Mouse (Mus musculus) embryonic fibroblast, embryonic 13.5 days (primary cell): ENCODE measurements around the gene Cops8. TPM values are rescaled to one million over a fixed set of nuclear protein-coding genes. Genes with fewer than 3 reads are reported as not detected.

Source experiments
- H3K27ac ChIP-seq: 2 replicates; pipeline ENCODE4 v1.5.1; 2012; ENCODE audit warnings: low read length, control low read depth, inconsistent platforms; ENCODE audit not compliant: insufficient read depth
- H3K4me1 ChIP-seq: 2 replicates; pipeline ENCODE4 v1.6.1; 2011; ENCODE audit warnings: low read length; ENCODE audit not compliant: control insufficient read depth, insufficient read depth
- H3K4me3 ChIP-seq: 2 replicates; pipeline ENCODE4 v1.5.1; 2011; ENCODE audit warnings: mild to moderate bottlenecking, control low read depth, low read length; ENCODE audit not compliant: insufficient read depth
- CTCF ChIP-seq: IDR thresholded peaks from 2 replicates; pipeline ENCODE4 v1.5.1; 2011; ENCODE audit warnings: mild to moderate bottlenecking, control low read depth, low read length, moderate library complexity, borderline replicate concordance; ENCODE audit not compliant: insufficient read depth
- POLR2A ChIP-seq: IDR thresholded peaks from 2 replicates; pipeline ENCODE4 v1.6.1; 2011; ENCODE audit warnings: low read depth, mild to moderate bottlenecking, control low read depth, low read length, moderate library complexity
- polyA plus RNA-seq: library from polyadenylated mRNA; stranded (reverse); fragments of >200 nt; gene quantifications from 2 replicates; pipeline ENCODE4 v1.2.4, GENCODE M21; 2011; ENCODE audit warnings: low read depth; ENCODE audit not compliant: missing spikeins, insufficient read length

The Cops8 gene
- polyA plus RNA-seq: 95.2 and 126 TPM in 2 replicates

- H3K27ac ChIP-seq: peak within 1 kb of the TSS; percentile 82
- TF ChIP-seq POLR2A (peak; percentile 92), CTCF (no peak)
- peak within 1 kb of the TSS; percentile 94 for H3K4me3 ChIP-seq
- no peaks in the 10 kb centered on the region for H3K4me1 ChIP-seq
These were observed at the start of gene Cops8 for GRCm38 (mm10) chr1:90602759-90603560. Gene Cops8 (plus strand): TSS chr1:90602981.

GRCm38 (mm10) chr1:90557140-90557539 lies 45.6 kb upstream of the Cops8 start:
- Histone ChIP-seq H3K4me1 (peaks cover 5% of the 10 kb centered on the region; the same call in 1 of the 2 replicates), H3K27ac (no peak overlapping the region), H3K4me3 (no peak overlapping the region)
- TF ChIP-seq POLR2A (no peak), CTCF (no peak)

GRCm38 (mm10) chr1:90560942-90561726 lies 41.6 kb upstream of the Cops8 start:
- peaks cover 5% of the 10 kb centered on the region; the same call in 1 of the 2 replicates for H3K4me1 ChIP-seq
- H3K27ac ChIP-seq: no peak overlapping the region
- no peak overlapping the region for H3K4me3 ChIP-seq
- TF ChIP-seq POLR2A (no peak), CTCF (no peak)

GRCm38 (mm10) chr1:90563945-90564344 lies 38.8 kb upstream of the Cops8 start:
- no peak overlapping the region for H3K27ac ChIP-seq
- no peaks in the 10 kb centered on the region for H3K4me1 ChIP-seq
- no peak overlapping the region for H3K4me3 ChIP-seq
- TF ChIP-seq POLR2A (no peak), CTCF (no peak)

- Histone ChIP-seq H3K27ac (no peak overlapping the region), H3K4me3 (no peak overlapping the region), H3K4me1 (no peaks in the 10 kb centered on the region)
- TF ChIP-seq CTCF: no peak
- no peak for TF ChIP-seq POLR2A
These were observed 35.9 kb upstream of the Cops8 start for GRCm38 (mm10) chr1:90566664-90567440.

GRCm38 (mm10) chr1:90573831-90574230 lies 28.9 kb upstream of the Cops8 start:
- Histone ChIP-seq H3K4me1 (no peaks in the 10 kb centered on the region), H3K27ac (no peak overlapping the region), H3K4me3 (no peak overlapping the region)
- no peak for TF ChIP-seq CTCF
- no peak for TF ChIP-seq POLR2A

GRCm38 (mm10) chr1:90574845-90575244 lies 27.9 kb upstream of the Cops8 start:
- TF ChIP-seq POLR2A (no peak), CTCF (no peak)
- no peak overlapping the region for H3K4me3 ChIP-seq
- H3K27ac ChIP-seq: no peak overlapping the region
- no peaks in the 10 kb centered on the region for H3K4me1 ChIP-seq

GRCm38 (mm10) chr1:90577417-90577816 lies 25.4 kb upstream of the Cops8 start:
- no peak overlapping the region for H3K27ac ChIP-seq
- TF ChIP-seq POLR2A (no peak), CTCF (no peak)
- H3K4me3 ChIP-seq: no peak overlapping the region
- no peaks in the 10 kb centered on the region for H3K4me1 ChIP-seq

GRCm38 (mm10) chr1:90582635-90583034 lies 20.1 kb upstream of the Cops8 start:
- TF ChIP-seq CTCF: no peak
- TF ChIP-seq POLR2A: no peak
- H3K4me1 ChIP-seq: no peaks in the 10 kb centered on the region
- no peak overlapping the region for H3K27ac ChIP-seq
- H3K4me3 ChIP-seq: no peak overlapping the region
